Mouse (Mus musculus): ENCODE measurements around the gene Cyp2j12.
"Not testable (repeated sequence)": the region's sequence is repeated elsewhere in the genome, so short reads cannot be mapped to it uniquely, and the experiment has no call there.

GRCm38 (mm10) chr4:96089356-96090048 is 51.5 kb downstream of the Cyp2j12 start:
- not testable (repeated sequence) for TF ChIP-seq CTCF, EP300 (IDR thresholded peaks at IDR 0.05; ENCODE audit: low read depth)

Measured in liver, postnatal 0 days (tissue).